In the genomic region with DNA sequence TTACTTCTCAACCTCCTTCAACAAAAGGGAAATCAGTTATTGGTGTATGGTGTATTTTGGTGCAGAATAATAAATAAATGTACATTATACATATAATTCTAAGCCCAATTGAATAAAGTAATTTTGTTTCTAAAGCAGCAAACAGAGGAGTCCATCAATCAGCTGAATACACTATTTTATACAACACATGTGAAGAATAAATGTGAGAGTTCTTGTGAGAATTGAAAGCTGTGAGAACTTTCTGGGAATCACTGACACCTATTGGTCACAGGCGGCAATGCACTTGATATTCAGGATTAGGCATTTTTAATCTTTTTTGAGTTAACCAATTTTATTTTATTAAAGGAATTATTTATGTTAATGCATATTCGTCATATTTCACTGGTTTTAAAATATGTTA, we compare ENCODE assay signal across 8 mouse cellular contexts.
DNase-seq lines count a peak whose midpoint lies in the region; ATAC-seq lines count a peak whose summit lies in the region.

No protein-coding gene starts in this region.

- ATAC-seq in cerebellum, adult (ENCODE audit: insufficient number of reproducible peaks, low FRiP score, low TSS enrichment) = no peak

- peak; percentile 3 for DNase-seq in cerebellum, adult 9-10 months
- peak; percentile 7 for DNase-seq in left cerebral cortex, adult 11 months (ENCODE audit: low spot score)
- no peak for DNase-seq in left cerebral cortex, postnatal 36 days (ENCODE audit: low spot score in 2 of 2)
- DNase-seq in Muller cell, postnatal 12 days (ENCODE audit: inconsistent ontology term) = peak; percentile 0
- DNase-seq in induced T-regulatory cell, adult 2 months (ENCODE audit: low read depth) = peak; percentile 0
- DNase-seq in T-cell, adult 2 months (ENCODE audit: low spot score) = no peak
- DNase-seq in adrenal gland, adult 2 months = no peak

- intact Hi-C loops in left cerebral cortex, postnatal 36 days (cut with DNase I) = no loop called here

Comparison
In these comparisons a context has a peak if more than half of its experiments do, and no peak if none do; other contexts are left out.
1. DNase-seq: peak in cerebellum, adult 9-10 months (single experiment), left cerebral cortex, adult 11 months (single experiment), Muller cell, postnatal 12 days (single experiment) and induced T-regulatory cell, adult 2 months (single experiment); none in left cerebral cortex, postnatal 36 days (0 of 2), T-cell, adult 2 months (single experiment) and adrenal gland, adult 2 months (single experiment).